Mouse (Mus musculus): ENCODE results near the gene Cdk14.

The Cdk14 gene

DNA sequence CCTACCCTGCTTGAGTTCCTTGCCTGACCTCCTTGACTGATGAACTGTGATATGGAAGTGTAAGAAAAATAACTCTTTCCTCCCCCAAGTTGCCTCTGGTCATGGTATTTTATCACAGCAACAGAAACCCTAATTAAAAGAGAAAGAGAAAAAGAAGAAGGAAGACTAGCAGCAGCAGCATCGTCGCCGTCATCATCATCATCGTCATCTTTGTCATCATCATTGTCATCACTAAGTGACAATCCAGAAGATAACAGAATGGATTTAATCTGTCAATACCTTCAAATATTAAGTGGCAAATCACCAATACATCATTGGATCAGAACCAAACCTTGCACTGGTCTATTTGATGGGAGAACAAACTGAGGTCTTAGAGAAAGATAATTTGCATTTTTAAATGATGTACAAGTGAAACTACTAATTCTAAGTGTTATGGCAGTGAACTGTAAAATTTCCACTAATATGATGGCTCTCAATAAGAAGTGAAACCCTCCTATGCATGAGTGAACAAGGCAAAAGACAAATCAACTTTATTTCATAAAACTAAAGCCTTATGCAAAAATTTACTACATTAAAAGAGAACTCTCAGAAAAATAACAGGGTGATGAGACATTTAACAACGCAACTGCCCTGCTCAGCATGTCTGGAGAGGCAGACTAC lies 225.4 kb downstream of the Cdk14 start:
- no peak for DNase-seq (ENCODE audit: low spot score in 2 of 2)

DNA sequence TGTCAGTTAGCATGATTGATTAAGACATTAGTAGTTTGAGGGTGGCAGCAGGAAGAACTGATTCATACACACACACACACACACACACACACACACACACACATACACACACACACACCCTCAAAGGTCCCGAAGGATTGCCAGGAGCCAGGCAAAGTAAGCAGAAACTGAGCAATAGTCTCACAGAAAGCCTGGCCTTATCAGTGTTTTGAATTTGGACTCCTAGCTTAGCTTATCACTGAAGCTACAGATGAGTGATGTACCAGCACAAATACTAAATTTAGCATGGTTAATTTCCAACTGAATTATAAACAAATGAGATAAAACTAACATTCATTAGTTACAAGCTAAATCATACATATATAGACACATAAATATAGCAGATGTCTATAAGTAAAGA lies 230.5 kb downstream of the Cdk14 start:
- no peak for DNase-seq (ENCODE audit: low spot score in 2 of 2)

DNA sequence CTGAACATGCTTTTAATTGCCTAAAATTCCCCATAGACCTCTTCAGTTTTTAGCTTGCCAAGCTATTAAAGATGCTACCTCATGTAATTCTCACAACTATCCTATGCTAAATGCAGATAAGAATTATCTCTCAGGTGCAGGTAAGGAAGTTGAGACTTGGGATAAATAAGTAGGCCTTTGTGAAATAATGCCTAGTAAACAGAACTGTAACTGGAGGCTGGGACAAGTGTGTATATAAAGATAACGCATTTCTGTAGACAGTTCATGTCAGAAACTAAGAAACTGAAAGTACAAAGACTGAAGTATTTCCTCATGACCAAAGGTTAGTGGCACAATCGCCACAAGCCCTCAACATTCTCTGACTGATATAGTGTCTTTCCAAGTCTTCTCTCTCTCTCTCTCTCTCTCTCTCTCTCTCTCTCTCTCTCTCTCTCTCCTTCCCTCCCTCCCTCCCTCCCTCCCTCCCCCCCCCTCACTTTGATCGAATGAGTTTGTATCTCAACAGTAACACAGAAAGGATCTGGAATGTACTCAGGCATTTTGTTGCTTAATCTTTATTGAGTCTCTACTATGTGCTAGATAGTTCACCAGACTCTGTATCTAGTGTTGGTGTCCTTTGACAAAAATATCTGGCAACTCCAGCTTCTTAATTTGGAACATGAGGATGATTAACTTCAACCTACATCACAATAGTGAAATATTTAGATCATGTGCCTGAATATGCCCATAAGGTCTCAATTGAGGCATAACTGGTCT lies 233.9 kb downstream of the Cdk14 start:
- no peak for DNase-seq (ENCODE audit: low spot score in 2 of 2)

DNA sequence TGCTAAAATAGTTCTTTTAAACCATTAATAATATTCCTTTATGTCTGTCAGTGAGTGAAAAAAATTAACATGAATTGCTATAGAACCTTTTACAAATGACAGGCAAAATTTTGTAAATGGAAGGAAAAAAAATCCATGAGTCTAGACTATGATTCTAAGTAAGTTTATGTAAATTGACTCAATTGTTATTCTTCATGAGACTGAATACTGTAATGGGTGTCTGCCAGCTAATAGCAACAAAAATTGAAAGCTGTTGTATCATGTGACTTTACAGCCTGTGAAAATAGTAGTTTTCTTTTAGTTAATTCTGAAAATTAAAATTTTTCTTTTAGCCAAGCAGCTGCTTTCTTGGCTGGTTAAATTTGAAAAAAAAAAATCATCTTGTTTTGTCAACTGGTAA lies 234.6 kb downstream of the Cdk14 start:
- no peak for DNase-seq (ENCODE audit: low spot score in 2 of 2)

DNA sequence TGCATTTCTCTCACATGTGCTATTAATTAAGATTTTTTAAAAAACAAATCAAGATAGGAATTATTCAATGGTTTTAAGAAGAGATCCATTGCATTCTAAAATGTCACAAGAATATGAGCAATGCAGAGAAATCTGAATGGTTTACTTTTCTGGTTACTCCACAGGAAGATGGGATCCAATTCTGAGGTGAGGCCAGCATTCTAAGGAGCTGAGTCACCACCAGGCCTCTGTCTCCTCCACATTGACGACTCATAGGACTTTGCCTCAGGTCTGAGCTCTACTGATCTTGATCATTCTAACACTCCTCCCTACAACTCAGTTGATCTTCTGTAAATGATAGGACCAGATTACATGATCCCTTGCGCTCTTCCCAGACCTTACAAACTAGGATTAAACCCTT lies 239.4 kb downstream of the Cdk14 start:
- DNase-seq (ENCODE audit: low spot score in 2 of 2), result no peak

DNA sequence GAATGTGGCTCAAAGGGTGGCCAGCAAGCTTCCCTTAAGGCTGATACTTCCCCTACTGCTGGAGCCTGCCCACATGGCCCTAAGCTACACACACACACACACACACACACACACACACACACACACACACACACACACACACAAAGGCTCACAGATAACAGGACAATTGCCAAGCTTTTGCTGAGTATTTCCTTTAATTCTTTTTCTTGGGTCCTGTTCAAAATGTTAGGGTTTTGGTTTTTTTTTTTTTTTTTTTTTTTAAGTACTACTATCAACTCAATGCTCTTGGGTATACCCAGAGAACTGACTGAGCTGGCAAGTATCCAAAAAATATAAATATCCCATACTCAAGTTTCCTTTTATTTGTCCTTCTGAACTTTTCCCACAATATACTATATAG lies 239.8 kb downstream of the Cdk14 start:
- peak in 1 of 2 experiments; percentile 12 for DNase-seq (ENCODE audit: low spot score in 2 of 2)

DNA sequence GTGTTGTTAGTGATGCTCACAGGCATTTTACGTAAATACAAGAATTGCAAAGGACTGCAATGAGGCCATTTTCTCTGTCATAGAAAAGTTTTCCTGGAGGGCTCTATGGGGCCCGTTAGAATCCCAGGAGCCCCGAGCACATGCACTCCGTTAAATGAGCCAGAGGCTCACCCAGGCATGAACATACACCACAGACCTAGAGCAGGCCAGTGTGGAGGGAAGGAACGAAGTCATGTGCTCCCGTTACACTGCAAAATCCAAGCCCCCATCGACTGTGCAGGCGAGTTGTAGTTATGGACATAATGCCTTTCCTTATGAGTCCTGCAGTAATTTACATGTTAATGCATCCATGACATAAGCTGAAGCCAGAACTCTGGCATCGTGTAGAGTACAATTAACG lies 244.1 kb downstream of the Cdk14 start:
- DNase-seq (ENCODE audit: low spot score in 2 of 2), result no peak

DNA sequence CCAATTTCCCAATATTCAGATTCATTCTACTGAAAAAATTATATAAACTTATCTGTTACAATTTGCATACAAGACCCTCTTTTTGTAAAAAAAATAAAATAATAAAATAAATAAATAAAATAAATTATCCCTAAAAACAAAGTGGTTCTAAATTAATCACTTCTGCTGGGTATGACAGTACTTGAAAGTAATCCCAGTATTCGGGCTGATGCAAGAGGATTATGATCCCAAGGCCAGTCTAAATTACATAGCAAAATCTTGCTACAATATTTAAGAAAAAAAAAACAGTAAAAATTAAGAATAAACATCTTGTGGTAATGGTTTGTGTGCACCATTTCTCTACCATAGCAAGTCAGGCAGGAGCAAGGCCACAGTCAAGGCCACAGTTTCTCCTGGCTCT lies 244.5 kb downstream of the Cdk14 start:
- DNase-seq (ENCODE audit: low spot score in 2 of 2), result no peak

DNA sequence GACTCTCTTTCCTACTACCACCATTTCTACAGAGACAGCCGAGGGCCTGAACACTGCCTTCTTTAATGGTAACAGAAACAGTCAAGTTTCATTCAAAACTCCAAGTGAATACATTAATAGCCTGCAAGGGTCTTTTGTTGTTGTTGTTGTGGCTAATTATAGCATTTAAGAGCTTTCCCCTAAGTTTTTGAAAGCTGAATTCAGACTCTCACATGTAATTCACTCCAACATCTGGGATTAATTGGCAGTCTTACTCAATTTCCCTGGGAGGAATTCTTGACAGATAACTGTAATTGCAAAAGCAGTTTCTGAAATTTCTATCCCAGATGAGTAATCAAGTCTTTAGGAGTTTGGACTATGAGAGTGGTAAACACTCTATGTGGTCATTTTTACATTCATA lies 245.0 kb downstream of the Cdk14 start:
- DNase-seq (ENCODE audit: low spot score in 2 of 2), result peak; percentile 27 to 31

DNA sequence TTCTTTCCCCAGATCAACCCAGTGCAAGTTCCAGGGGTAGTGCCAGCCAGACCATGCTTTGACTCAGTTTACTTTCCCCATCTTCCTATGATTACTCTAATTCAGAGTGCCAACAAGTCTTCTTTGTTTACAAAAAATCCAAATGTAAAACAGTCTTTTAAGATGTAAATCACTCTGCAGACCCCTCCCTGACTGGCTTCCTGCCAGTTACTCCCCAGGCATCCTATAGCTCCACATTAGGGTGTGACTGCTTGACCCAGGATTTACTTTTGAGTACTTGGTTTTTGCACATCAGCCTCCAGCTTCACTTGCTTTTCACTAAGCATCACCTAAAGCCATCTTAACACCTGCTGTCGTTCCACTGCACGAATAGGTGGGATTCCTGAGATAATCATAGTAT lies 254.0 kb downstream of the Cdk14 start:
- DNase-seq (ENCODE audit: low spot score in 2 of 2), result no peak

DNA sequence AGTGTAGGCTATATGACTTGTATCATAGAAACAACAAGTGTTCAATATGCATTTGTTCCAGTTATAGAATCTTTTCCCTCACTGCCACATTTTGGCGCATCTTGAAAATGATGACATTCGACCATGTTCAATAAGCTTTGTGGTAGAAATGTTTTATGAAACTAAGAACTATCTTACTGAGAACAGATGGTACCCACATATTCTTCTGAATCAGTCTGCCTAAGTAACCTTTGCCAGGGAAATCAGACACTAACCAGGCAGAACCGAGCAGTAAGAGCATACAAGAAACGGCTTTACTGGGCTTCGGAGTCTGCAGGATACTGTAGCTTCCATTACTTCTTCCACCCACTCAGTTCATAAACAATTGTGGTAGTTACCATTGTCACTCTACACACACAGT lies 255.8 kb downstream of the Cdk14 start:
- DNase-seq (ENCODE audit: low spot score in 2 of 2), result no peak

DNA sequence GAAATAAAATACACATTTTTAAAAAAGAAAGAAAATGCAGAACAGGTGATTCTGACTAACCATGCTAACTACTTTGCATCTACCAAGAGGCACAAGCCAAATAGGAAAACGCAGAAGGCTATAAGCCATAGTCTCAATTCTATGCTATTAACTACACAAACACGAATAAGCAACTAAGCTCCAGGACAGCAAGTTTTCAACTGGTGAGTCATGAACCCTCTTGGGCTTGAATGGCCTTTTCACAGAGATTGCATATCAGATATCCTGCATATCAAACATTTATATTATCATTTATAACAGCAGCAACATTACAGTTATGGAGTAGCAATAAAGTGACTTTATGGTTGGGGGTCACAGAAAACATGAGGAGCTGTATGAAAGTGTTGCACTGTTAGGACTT lies 256.3 kb downstream of the Cdk14 start:
- no peak for DNase-seq (ENCODE audit: low spot score in 2 of 2)

DNA sequence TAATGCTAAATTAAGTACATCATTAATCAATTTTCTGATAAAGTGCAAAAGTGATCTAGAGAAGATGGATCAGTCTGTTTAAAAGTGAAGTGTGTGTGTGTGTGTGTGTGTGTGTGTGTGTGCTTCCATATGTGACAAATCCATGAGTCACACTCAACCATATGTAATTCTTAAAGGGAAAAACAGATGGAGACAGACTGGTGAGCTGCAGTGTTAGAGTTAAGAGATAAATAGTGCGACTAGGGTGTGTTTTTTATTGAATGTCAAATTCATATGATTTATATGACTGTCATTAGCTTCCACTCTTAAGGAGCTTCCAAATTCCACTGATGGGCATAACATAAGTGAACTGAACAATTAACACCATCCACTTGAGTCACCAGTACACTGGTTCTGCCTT lies 260.6 kb downstream of the Cdk14 start:
- no peak for DNase-seq (ENCODE audit: low spot score in 2 of 2)

DNA sequence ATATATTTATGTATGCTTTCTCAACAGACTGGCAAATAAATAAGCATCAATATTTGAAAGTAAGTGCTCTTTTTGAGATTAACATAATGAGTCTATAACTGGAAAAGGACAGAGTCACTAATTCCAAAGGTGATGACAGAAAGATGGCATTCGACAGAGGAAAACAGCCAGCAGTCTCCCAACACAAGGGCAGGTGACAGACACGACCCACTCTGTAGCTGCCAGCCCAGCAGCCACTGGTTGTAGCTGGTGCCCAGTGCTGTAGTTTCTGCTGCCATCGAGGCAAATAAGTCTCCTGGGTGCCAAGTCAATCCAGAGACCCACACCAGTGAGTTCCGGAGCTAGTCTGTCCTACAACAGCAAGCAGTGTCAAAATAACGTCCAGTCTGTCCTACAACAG lies 280.3 kb downstream of the Cdk14 start:
- DNase-seq (ENCODE audit: low spot score in 2 of 2), result peak; percentile 5 to 11

DNA sequence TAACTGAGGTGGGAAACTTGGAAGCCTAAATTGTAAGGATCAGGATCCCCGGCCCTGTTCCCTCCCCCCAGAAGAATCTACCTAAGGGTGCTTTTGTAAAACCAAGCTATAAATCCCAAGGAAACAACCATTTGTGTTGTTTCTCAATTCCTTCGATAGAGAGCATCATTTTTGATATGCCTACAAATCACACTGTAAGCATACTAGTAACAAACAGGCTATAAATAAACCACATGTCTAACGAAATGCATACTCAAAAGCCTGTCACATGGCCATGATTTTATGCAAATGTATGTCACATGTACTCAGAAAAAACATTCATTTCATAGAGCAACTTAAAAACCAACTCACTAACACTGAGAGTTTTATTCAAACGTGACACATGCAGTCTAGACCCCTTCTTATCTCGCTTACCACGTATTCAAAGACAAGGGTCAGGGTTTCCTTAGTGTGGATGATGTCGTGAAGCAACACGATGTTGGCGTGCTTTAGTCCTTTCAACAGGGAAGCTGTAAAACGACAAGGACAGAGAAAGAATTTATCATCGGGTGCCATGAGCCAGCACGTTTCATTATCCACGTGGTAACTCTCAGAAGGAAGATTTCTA lies 285.1 kb downstream of the Cdk14 start:
- no peak for DNase-seq (ENCODE audit: low spot score in 2 of 2)

DNA sequence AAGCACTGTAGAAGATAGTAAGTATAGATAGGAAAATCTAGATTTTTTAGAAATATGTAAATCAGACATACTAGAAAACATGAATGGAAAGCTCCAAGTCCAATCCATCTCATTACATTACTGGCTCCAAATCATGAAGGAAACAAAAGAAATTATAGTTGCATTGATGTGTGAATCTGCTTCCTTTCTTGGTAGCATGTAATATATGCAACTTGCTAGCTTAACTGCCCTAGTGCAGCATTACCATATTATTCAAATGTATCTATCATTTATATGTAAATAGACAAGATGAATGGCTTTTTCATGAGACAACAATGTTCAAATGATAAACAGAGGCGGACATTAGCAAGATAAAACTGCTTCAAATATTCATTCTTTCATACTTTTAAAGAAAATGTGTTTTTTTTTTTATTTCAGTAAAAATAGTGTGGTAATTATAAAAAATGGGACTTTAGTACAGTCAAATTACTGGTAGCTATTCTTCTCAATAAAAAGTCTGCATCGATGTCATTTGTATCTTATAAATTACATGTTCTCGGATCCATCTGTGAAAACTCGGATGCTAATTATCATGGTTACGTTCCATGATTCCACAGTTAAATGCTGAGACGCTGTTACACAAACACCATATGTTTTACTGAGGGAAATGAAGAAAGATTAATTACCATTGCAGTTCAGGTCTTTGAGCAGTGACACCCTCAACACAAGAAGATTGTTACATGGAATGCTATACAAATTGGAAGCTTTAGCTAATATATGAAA lies 285.8 kb downstream of the Cdk14 start:
- DNase-seq (ENCODE audit: low spot score in 2 of 2), result no peak

DNA sequence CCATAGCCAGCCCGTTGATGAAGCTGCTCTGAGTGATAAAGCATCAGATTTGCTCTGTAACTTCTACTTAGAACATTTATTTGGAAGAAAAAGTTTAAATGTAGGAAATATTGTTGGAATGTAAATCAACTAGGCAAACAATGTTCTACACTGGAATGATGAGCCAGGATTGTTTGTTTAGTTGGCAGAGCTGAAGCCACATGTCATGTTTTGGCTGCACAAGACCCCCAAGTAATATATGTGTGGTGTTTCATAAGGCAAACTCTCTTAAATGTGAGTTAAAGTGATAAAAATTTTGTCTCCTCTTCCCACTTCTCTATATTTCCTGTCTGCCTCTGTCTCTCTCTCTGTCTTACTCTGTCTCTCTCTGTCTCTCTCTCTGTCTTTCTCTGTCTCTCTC lies 291.3 kb downstream of the Cdk14 start:
- no peak for DNase-seq (ENCODE audit: low spot score in 2 of 2)

DNA sequence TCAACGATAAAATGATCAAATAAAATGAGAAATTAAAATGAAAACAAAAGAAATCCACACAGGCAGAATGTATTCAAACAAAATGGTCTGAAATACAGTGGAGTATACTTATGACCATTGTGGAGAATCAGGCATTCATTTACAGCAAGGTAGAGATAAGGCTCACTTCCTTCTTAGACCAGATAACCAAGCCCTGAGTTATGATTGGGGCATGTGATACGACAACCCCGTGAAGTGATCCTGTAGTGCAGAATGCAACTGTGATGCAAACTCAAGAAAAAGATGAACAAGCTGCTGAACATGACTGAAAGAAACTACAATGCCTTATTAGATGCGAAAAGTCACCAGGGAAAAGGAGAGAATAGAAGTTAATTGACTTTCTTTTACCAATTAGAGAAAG lies 295.5 kb downstream of the Cdk14 start:
- no peak for DNase-seq (ENCODE audit: low spot score in 2 of 2)

DNA sequence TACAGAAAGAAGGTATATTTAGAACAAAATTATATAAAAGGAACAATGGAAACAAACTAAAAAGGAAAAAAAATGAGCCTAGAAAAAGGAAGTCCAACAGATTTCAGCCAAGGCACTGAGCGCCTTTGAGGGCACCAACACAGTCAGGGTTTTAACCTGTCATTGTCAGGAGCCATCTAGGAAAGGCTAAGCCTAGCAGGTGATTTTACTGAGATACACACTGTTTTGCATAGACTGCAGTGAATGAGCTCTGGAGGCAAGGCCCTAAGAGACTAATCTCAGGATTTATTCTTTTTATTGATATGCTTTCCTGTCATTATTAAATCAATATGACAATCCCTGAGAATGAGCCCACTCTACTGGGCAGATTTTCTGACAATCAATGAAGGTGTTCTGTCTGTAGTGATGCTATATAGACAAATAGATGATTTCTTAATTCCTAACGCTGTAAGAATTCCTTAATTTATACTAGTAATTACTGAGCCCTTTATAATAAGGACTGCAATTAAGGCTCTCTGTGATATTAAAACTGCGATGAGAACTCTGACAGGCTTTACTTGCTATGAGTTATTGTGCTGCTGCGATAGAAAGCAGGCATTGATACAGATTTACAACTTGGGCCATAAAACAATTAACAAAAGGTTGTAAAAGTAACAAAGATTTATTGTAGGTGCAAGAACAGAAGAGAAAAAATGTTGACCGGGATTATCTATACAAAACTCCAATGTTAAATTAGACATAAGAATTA lies 303.2 kb downstream of the Cdk14 start:
- DNase-seq (ENCODE audit: low spot score in 2 of 2), result no peak

DNA sequence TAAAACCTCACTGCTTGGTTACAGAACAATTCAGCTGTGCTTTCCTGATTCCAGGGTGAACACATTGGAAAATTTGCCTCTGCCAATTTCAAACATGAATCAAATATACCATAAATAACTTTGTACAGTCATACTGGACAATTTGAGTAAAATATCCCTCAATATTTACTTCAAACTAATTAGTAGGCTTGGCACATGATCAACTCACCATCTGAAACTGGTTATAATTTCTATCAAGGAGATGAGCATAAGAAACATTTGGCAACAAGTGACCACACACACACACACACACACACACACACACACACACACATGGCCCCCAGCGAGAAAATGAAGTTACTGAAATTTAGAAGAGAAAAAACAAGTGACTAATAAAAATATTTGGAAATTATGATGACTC lies 304.6 kb downstream of the Cdk14 start:
- no peak for DNase-seq (ENCODE audit: low spot score in 2 of 2)

DNA sequence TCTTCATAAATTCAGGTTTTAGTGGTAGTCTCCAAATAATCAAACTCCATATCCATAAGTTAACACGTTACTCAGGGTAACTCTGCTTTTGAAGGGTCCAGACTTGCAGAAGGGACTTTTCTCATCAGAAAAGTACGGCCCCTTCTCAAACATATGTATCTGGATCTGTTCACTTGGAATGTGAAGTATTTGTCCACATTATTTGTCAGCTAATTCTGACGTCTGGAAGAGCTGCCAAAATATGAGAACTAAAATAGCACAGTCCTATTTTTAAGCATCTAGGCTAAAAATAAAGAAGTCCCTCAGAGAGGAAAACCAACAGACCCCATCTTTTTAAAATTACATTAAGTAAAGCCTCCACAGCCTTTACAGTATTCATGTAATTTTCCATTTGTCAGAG lies 310.5 kb downstream of the Cdk14 start:
- DNase-seq (ENCODE audit: low spot score in 2 of 2), result peak in 1 of 2 experiments; percentile 18

DNA sequence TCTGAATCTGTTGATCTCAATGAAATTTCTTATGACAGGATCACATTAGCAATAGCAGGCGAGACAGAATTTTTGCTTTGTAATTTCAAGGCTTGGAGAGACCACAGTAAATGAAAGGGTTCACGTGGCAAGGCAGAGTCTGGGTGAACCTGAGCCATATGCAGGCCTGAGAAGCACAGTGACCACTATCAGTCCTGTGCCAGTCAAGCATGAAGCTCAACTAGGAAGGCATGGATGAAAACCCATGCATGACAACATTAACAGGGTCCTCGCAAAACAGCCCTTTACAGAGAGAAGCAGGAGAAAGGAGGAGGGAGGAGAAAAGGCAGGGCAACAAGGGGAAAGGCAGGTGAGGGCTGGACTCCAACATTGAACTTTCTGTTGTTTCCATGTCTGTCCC lies 311.1 kb downstream of the Cdk14 start:
- no peak for DNase-seq (ENCODE audit: low spot score in 2 of 2)

All from heart, adult 9 months (tissue).